Mouse (Mus musculus) neural tube, embryonic 13.5 days (tissue): Measurements from ENCODE around the gene Mpdu1. TPM values are rescaled to one million over a fixed set of nuclear protein-coding genes. Genes with fewer than 3 reads are reported as not detected.

Source experiments
- ATAC-seq: fragments of 200-750 bp; cut with Nextera tagmentation; 2 replicates; pipeline ENCODE4 v1.8.0; 2017; ENCODE audit warnings: low read depth, mild to moderate bottlenecking, moderate TSS enrichment, moderate library complexity
- H3K27ac ChIP-seq: fragments of 300-500 bp; sonication (generic); replicated peaks from 2 replicates; pipeline ENCODE4 v1.5.1; 2015; ENCODE audit warnings: moderate library complexity, mild to moderate bottlenecking, inconsistent platforms
- H3K27me3 ChIP-seq: fragments of 300-500 bp; sonication (generic); 2 replicates; pipeline ENCODE4 v1.6.1; 2015; ENCODE audit warnings: mild to moderate bottlenecking, inconsistent platforms
- H3K36me3 ChIP-seq: fragments of 300-500 bp; sonication (generic); 2 replicates; pipeline ENCODE4 v1.6.1; 2015; ENCODE audit warnings: mild to moderate bottlenecking, inconsistent platforms
- H3K4me1 ChIP-seq: fragments of 300-500 bp; sonication (generic); replicated peaks from 2 replicates; pipeline ENCODE4 v1.6.1; 2015; ENCODE audit warnings: inconsistent platforms
- H3K4me2 ChIP-seq: fragments of 300-500 bp; sonication (generic); 2 replicates; pipeline ENCODE4 v1.6.1; 2015; ENCODE audit warnings: inconsistent platforms, mild to moderate bottlenecking, moderate library complexity
- H3K4me3 ChIP-seq: fragments of 300-500 bp; sonication (generic); 2 replicates; pipeline ENCODE4 v1.5.1; 2015; ENCODE audit warnings: mild to moderate bottlenecking, inconsistent platforms
- H3K9ac ChIP-seq: fragments of 300-500 bp; sonication (generic); 2 replicates; pipeline ENCODE4 v1.6.1; 2015; ENCODE audit warnings: moderate library complexity, mild to moderate bottlenecking, inconsistent platforms
- H3K9me3 ChIP-seq: fragments of 300-500 bp; sonication (generic); 2 replicates; pipeline ENCODE4 v1.6.1; 2016; ENCODE audit warnings: inconsistent platforms
- WGBS: fragments of 180-500 bp; shearing (Covaris S2); methylation state at CpG from one replicate; pipeline ENCODE4 v1.1.7; 2015; 5-methylcytosine and 5-hydroxymethylcytosine counted together
- polyA plus RNA-seq: library from polyadenylated mRNA; unstranded; fragments of >200 nt; fragmentation: Nextera tagmentation; extraction: Ambion mirVana; gene quantifications from 2 replicates; pipeline ENCODE4 v1.2.1, GENCODE M21; 2015

The Mpdu1 gene
- polyA plus RNA-seq, 1 experiment from 2014 or later = 92.1 TPM

DNA sequence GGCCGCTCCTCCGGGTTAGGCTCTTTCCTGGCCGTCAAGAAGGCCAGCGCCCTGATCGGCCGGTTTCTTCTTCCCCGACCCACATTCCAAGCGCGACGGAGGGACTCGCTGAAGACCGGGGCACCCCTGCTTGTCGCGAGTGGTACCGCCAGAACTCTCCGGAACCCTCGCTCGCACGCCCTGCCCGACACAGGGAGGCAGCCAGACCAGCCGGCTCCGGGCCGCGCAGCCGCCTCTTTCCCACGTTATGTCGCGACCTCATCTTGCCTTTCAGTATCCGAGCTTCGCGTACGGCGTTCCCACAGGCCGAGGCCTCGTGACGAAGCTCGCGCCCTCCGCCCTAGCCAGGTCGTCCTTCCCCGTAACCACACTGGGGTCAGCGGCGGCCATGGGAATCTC, 9.3 kb upstream of the Mpdu1 start:
- peak overlapping the region; percentile 97 for H3K27ac ChIP-seq
- H3K4me2 ChIP-seq = peak overlapping the region; percentile 88
- peak overlapping the region; percentile 99 for H3K9ac ChIP-seq
- peak; percentile 38 for ATAC-seq
- H3K36me3 ChIP-seq = peaks cover 79% of the 10 kb centered on the region
- under 1% methylated on average over 43 of the region's 43 CpGs for WGBS
- peak overlapping the region; percentile 100 for H3K4me3 ChIP-seq
- peaks cover 34% of the 10 kb centered on the region for H3K4me1 ChIP-seq
- no peaks in the 10 kb centered on the region for H3K27me3 ChIP-seq
- H3K9me3 ChIP-seq = no peaks in the 10 kb centered on the region

DNA sequence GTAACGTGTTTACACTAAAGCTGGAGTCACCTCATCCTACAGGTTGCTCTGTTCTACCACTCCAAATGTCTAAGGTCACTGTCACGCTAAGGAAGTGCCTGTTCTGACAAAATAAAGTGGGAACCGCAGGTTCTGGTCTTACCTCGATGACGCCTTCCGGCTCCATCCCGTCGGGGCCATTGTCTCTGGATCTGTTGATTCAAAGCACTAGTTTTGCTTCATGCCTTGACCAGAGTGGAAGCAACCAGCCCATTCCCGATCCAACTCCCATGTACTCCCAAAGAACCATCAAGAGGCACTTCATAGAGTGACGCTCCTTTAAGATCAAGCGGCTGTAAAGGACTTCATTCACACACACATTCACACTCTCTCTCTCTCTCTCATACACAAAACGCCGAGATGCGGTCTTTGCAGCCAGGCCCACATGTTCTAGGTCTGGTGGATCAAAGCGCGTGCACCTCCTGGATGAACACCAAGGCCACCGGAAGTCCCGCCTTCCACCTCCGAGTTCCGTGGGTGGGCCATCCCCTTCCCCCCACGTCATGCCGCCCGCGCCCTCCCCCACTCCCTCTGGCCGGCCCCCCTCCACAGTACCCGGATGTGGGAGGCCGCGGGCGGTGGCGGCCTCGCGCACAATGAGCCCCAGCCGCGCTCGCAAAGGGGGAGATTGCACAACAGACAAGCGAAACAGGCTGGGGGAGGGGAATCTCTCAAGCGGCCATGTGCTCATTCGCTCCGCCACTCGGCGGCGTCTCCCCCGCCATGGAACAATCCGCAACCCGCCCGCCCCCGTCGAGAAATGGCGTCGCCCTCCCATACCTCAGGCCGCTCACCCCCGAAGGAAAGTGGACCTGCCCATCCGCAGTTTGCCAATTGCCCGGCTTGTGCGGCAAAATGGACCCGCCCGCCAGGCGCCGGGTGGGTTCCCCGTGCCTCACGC, 8.6 kb upstream of the Mpdu1 start:
- Histone ChIP-seq H3K9me3 (no peaks in the 10 kb centered on the region), H3K4me2 (peak overlapping the region; percentile 88), H3K27me3 (no peaks in the 10 kb centered on the region), H3K27ac (peak overlapping the region; percentile 97), H3K4me3 (peak overlapping the region; percentile 100), H3K4me1 (peaks cover 34% of the 10 kb centered on the region), H3K36me3 (peaks cover 79% of the 10 kb centered on the region), H3K9ac (peak overlapping the region; percentile 99)
- WGBS = under 1% methylated on average over 61 of the region's 61 CpGs
- peak; percentile 77 for ATAC-seq

DNA sequence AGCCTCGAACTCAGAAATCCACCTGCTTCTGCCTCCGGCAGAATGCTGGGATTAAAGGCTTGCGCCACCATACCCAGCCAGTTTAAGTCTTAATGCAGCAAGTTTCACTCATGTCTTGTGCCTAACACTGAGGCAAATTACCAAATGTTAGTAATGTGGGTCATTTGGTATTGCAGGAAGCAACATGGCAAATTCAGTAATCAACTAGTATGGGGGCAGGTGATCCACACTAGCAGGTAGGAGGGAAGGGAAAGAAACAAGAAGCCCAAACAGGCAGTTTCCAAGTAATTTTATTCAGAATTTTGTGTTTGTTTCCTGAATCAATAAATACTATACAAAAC, 4.2 kb upstream of the Mpdu1 start:
- Histone ChIP-seq H3K9me3 (no peaks in the 10 kb centered on the region), H3K4me3 (no peak overlapping the region), H3K9ac (no peak overlapping the region), H3K36me3 (peaks cover 72% of the 10 kb centered on the region), H3K4me1 (peaks cover 37% of the 10 kb centered on the region), H3K27ac (no peak overlapping the region), H3K27me3 (no peaks in the 10 kb centered on the region), H3K4me2 (no peak overlapping the region)
- no peak for ATAC-seq
- 85% methylated on average over 3 of the region's 3 CpGs for WGBS

GRCm38 (mm10) chr11:69665961-69666664, 3.7 kb upstream of the Mpdu1 start, which contains the start of gene Cd68:
TSS of gene Cd68 (minus strand) at chr11:69666153.
- Histone ChIP-seq H3K4me3 (no peak within 1 kb of the TSS), H3K9me3 (no peaks in the 10 kb centered on the region), H3K4me2 (no peak within 1 kb of the TSS), H3K9ac (no peak within 1 kb of the TSS), H3K27me3 (no peaks in the 10 kb centered on the region), H3K4me1 (peaks cover 42% of the 10 kb centered on the region), H3K27ac (no peak within 1 kb of the TSS; the same call in 1 of the 2 replicates), H3K36me3 (peaks cover 72% of the 10 kb centered on the region)
- ATAC-seq = no peak
- WGBS = 30% methylated on average over 7 of the region's 7 CpGs

DNA sequence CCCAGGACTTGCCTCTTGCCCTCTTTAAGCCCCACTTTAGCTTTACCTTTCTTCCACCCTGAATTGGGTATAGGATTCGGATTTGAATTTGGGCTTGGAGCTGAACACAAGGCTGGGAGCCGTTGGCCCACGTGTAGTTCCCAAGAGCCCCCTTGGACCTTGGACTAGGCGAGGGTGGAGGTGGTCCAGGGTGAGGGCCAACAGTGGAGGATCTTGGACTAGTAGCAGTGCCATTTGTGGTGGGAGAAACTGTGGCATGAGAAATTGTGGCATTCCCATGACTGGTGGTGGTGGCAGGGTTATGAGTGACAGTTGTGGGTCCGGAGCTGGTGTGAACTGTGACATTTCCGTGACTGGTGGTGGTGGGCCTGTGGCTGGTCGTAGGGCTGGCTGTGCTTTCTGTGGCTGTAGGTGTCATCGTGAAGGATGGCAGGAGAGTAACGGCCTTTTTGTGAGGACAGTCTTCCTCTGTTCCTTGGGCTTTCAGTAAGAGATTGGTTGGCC, 3.1 kb upstream of the Mpdu1 start:
- WGBS = 76% methylated on average over 9 of the region's 9 CpGs
- no peak for ATAC-seq
- Histone ChIP-seq H3K9me3 (no peaks in the 10 kb centered on the region), H3K27me3 (no peaks in the 10 kb centered on the region), H3K4me1 (peaks cover 44% of the 10 kb centered on the region), H3K36me3 (peaks cover 69% of the 10 kb centered on the region), H3K27ac (no peak overlapping the region; the same call in 1 of the 2 replicates), H3K4me3 (no peak overlapping the region), H3K9ac (no peak overlapping the region), H3K4me2 (no peak overlapping the region)

GRCm38 (mm10) chr11:69664841-69665240, 2.4 kb upstream of the Mpdu1 start:
- Histone ChIP-seq H3K4me2 (no peak overlapping the region), H3K9ac (no peak overlapping the region), H3K4me1 (peaks cover 40% of the 10 kb centered on the region), H3K9me3 (no peaks in the 10 kb centered on the region), H3K27ac (no peak overlapping the region), H3K27me3 (no peaks in the 10 kb centered on the region), H3K4me3 (no peak overlapping the region), H3K36me3 (peaks cover 69% of the 10 kb centered on the region)
- no peak for ATAC-seq
- WGBS = 93% methylated on average over 7 of the region's 7 CpGs

GRCm38 (mm10) chr11:69663795-69664194, 1.4 kb upstream of the Mpdu1 start:
- Histone ChIP-seq H3K4me2 (no peak overlapping the region), H3K9ac (no peak overlapping the region), H3K4me1 (peaks cover 29% of the 10 kb centered on the region), H3K27me3 (no peaks in the 10 kb centered on the region), H3K36me3 (peaks cover 66% of the 10 kb centered on the region), H3K9me3 (no peaks in the 10 kb centered on the region), H3K27ac (peak overlapping the region; percentile 95), H3K4me3 (no peak overlapping the region)
- WGBS = 87% methylated on average over 6 of the region's 6 CpGs
- ATAC-seq = no peak

DNA sequence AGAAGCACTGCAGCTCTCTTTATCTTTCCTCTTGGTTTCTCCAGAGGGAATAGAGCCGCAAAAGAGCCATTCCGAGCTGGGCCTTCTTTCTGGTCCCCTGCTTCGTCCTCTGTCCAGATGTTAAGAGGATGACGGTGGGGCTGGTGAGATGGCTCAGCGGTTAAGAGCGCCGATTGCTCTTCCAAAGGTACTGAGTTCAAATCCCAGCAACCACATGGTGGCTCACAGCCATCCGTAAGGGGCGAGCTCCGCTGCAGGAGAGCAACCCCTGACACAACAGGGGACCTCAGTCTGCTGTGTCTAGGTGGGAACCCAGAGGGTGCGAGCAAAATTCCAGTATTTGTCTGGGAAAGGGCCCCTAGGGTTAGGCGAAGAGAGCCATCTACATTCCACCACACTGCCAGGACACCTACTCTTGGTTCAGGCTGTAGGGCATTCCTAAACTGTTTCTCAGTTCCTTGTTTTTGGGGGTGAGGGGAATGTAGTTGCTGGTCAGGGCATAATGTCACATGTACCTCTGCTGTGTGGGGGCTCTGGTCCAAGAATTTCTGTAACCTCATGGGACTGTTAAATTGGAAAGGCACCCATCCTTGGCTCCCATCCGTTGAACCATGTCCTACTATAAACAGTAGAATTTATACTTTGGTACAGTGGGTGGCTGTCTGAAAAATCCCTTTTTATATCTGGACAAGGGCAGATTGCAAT, 677 bp upstream of the Mpdu1 start:
- peak; percentile 19 for ATAC-seq
- Histone ChIP-seq H3K27me3 (no peaks in the 10 kb centered on the region), H3K4me2 (peak overlapping the region; percentile 63), H3K4me3 (peak overlapping the region; percentile 57), H3K27ac (peak overlapping the region; percentile 95), H3K4me1 (peaks cover 27% of the 10 kb centered on the region), H3K9me3 (no peaks in the 10 kb centered on the region), H3K36me3 (peaks cover 66% of the 10 kb centered on the region), H3K9ac (peak overlapping the region; percentile 62)
- WGBS = 68% methylated on average over 13 of the region's 13 CpGs

DNA sequence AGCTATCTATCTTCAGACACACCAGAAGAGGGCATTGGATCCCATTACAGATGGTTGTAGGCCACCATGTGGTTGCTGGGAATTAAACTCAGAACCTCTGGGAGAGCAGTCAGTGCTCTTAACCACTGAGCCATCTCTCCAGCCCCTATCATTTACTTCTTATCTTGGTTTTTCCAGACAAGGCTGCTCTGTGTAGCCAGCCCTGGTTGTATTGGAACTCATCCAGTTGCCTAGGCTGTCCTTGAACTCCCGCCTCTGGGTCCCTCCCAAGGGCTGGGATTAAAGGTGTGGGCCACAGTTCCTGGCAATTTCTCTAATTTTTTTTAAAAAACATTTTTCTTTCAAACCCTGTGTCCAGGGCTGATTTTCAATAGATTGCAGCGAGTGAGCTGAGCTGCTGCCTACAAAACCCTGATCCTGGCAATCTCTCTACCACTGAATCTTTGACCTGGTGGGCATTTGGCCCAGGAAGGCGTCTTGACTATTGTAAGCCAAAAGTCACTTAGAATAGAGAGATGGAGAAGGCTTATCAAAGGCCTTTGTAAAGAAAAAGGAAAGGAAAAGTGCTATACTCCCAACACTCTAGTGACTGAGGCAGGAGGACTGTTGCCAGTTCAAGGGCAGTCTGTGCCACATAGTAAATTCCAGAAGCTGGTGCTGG, 1.1 kb downstream of the Mpdu1 start:
- peaks cover 68% of the 10 kb centered on the region for H3K36me3 ChIP-seq
- ATAC-seq = no peak
- H3K9ac ChIP-seq = peak overlapping the region; percentile 77
- H3K9me3 ChIP-seq = no peaks in the 10 kb centered on the region
- H3K4me1 ChIP-seq = peaks cover 32% of the 10 kb centered on the region
- WGBS = 84% methylated on average over 3 of the region's 3 CpGs
- peak overlapping the region; percentile 57 for H3K4me3 ChIP-seq
- no peaks in the 10 kb centered on the region for H3K27me3 ChIP-seq
- peak overlapping the region; percentile 95 for H3K27ac ChIP-seq
- H3K4me2 ChIP-seq = peak overlapping the region; percentile 63

GRCm38 (mm10) chr11:69657462-69657881, 5.0 kb downstream of the Mpdu1 start:
- Histone ChIP-seq H3K4me3 (no peak overlapping the region), H3K9ac (no peak overlapping the region), H3K27ac (no peak overlapping the region), H3K9me3 (no peaks in the 10 kb centered on the region), H3K27me3 (no peaks in the 10 kb centered on the region), H3K4me1 (peaks cover 36% of the 10 kb centered on the region), H3K4me2 (no peak overlapping the region), H3K36me3 (peaks cover 70% of the 10 kb centered on the region)
- WGBS = 80% methylated on average over 15 of the region's 15 CpGs
- ATAC-seq = no peak

- Histone ChIP-seq H3K36me3 (peaks cover 76% of the 10 kb centered on the region), H3K27ac (no peak overlapping the region), H3K27me3 (no peaks in the 10 kb centered on the region), H3K4me2 (no peak overlapping the region), H3K9ac (no peak overlapping the region), H3K9me3 (no peaks in the 10 kb centered on the region), H3K4me3 (no peak overlapping the region), H3K4me1 (peaks cover 36% of the 10 kb centered on the region)
- 78% methylated on average over 10 of the region's 10 CpGs for WGBS
- no peak for ATAC-seq
These were observed 5.6 kb downstream of the Mpdu1 start for GRCm38 (mm10) chr11:69656617-69657461.
